Mouse (Mus musculus) kidney, adult 9 months (tissue): ENCODE measurements around the gene Muc3.
A peak's percentile ranks its signal among the peaks of the same experiment; 100 is the strongest.

Source experiments
- DNase-seq: peaks from one replicate; pipeline ENCODE4 v3.0.0; 2022

Muc3 gene

DNA sequence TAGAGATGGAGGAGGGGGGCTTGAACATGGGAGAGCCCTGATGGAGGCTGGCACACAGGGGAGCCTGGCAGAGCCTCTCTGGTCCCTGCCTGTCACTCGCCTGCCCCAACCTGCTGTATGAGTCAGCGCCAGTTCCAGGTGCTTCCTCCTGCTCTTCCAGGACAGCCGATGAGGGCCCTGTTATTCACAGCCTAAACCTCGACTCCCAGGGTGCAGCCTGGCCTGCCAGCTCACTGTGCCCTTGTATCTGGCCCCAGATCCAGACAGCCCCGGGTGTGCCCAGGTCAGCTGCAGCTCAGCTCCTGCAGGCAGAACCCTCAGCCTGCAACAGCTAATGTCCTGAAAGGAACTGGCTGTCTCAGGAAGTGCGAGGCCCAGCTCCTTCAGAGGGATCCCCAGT is 57.6 kb downstream of the Muc3 start:
- no peak for DNase-seq

DNA sequence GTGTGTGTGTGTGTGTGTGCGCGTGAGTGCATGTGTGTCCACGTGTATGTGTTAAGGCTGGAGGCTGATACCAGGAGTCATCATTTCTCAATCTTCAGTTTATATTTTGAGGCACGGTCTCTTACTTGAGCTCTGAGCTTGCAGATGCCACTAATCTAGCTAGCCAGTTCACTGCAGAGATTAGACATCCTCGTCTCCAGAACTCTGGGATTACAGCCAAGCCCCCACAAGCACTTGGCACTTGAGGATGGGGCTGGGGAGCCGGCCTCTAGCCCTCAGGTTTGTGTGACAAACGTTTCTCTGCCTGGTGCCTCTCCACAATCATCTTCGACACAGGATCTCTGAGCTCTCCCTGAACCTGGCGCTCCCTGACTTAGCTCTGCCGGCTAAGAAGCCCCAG is 58.3 kb downstream of the Muc3 start:
- no peak for DNase-seq

DNA sequence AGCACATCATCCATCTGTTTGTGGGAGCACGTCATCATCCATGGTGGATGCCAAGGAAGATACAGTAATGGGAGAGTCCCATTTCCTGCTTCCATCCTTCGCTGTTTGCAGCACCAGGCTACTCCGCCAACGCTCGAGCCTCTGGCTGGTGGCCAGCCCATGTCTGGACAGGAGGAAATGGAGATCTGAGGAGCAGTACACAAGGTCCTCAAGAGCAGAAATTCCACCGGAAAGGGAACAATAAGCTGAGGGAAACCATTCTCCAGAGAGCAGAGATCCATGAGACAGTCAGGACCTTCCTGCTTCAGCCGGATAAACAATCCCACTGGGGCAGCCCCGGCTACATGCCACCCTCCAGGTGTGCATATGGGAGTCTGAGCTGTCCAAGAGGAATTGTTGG is 61.7 kb downstream of the Muc3 start:
- DNase-seq = peak; percentile 80

DNA sequence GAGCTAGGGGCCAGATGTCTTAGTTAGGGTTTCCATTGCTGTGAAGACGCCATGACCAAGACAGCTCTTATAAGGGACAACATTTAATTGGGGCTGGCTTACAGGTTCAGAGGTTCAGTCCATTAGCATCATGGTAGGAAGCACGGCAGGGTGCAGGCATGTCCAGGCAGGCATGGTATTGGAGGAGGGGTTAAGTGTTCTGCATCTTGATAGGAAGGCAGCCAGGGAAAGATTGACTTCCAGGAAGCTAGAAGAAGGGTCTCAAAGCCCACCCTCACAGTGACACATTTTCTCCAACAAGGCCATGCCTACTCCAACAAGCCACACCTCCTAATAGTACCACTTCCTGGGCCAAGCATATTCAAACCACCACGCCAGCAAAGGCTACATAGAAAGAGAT is 63.4 kb downstream of the Muc3 start:
- DNase-seq = no peak

DNA sequence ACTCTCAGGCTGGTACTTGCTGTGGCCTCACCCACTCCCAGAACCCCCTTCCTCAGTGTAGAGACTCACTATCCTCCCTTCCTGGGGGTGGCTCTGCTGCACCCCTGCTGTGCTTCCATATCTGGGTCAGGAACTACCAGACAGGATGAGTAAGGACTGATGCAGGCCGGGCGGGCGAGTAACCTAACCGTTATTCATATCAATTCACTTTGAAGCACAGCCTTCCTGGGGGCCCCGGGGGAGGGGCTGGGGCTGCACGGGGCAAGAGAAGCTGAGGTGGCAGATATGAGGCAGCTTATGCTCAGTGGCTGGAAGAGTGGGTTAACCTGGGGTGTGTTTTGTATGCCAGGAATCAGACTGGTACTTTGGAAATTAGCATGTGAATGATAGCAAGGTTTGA is 64.1 kb downstream of the Muc3 start:
- DNase-seq = no peak
